In genomic region chr16:30513050-30514024, GRCm38 (mm10) we compare ENCODE assay signal across 7 mouse cellular contexts. TPM values are rescaled to one million over a fixed set of nuclear protein-coding genes. Genes with fewer than 3 reads are reported as not detected.
DNase-seq lines count a peak whose midpoint lies in the region; ATAC-seq and TF ChIP-seq lines count a peak whose summit lies in the region.

No protein-coding gene starts in this region.

- DNase-seq in liver, adult 2 months (ENCODE audit: extremely low read depth, low read depth, low spot score), result peak; percentile 41
- DNase-seq in liver, embryonic 11.5 days (ENCODE audit: low spot score), result no peak
- peak; percentile 92 for DNase-seq in Muller cell, postnatal 12 days (ENCODE audit: inconsistent ontology term)
- DNase-seq in brain, adult 2 months (ENCODE audit: low read depth, low spot score), result peak; percentile 77
- DNase-seq in spleen, postnatal 4 days (ENCODE audit: low spot score in 2 of 2), result no peak

- H3K79me2 ChIP-seq in liver, adult 2 months (ENCODE audit: control insufficient read depth, insufficient read depth, low read length), result no peaks in the 10 kb centered on the region

- no peak overlapping the region for H3K4me3 ChIP-seq in liver, adult 2 months (ENCODE audit: insufficient read depth, low read depth, low read length)
- H3K4me3 ChIP-seq in liver, embryonic 11.5 days (ENCODE audit: low read depth, low read length), result no peak overlapping the region
- H3K4me3 ChIP-seq in kidney, embryonic 14.5 days (ENCODE audit: low read length), result no peak overlapping the region

- peaks cover 17% of the 10 kb centered on the region for H3K4me1 ChIP-seq in liver, adult 2 months (ENCODE audit: control insufficient read depth, insufficient read depth, low read length)
- H3K4me1 ChIP-seq in liver, embryonic 11.5 days (replicated peaks; ENCODE audit: control insufficient read depth, insufficient read depth, low read length), result peaks cover 31% of the 10 kb centered on the region
- H3K4me1 ChIP-seq in kidney, embryonic 14.5 days (ENCODE audit: control insufficient read depth, insufficient read depth, low read length), result peaks cover 30% of the 10 kb centered on the region

- no peaks in the 10 kb centered on the region for H3K27me3 ChIP-seq in liver, adult 2 months (ENCODE audit: control insufficient read depth, insufficient read depth, low read length)
- no peaks in the 10 kb centered on the region; the same call in 1 of the 2 replicates for H3K27me3 ChIP-seq in liver, embryonic 11.5 days (replicated peaks; ENCODE audit: control insufficient read depth, insufficient read depth, low read length)
- 0 out of 2 replicates have a peak, but pooled peaks cover 3% of the 10 kb centered on the region for H3K27me3 ChIP-seq in kidney, embryonic 14.5 days (ENCODE audit: control insufficient read depth, insufficient read depth, low read length)

- TF ChIP-seq CTCF in liver, adult 2 months (IDR thresholded peaks at IDR 0.05; ENCODE audit: low read depth, low read length), result no peak

- no peaks in the 10 kb centered on the region for H3K36me3 ChIP-seq in liver, adult 2 months (ENCODE audit: control insufficient read depth, insufficient read depth, low read length)
- H3K36me3 ChIP-seq in liver, embryonic 11.5 days (ENCODE audit: control insufficient read depth, insufficient read depth, low read length), result no peaks in the 10 kb centered on the region
- no peaks in the 10 kb centered on the region for H3K36me3 ChIP-seq in kidney, embryonic 14.5 days (ENCODE audit: control insufficient read depth, insufficient read depth, low read length)

- no peak overlapping the region for H3K9ac ChIP-seq in liver, adult 2 months (ENCODE audit: low read depth, low read length)
- H3K9ac ChIP-seq in liver, embryonic 11.5 days (ENCODE audit: low read depth, low read length), result no peak overlapping the region
- H3K9ac ChIP-seq in kidney, embryonic 14.5 days (ENCODE audit: low read depth, low read length), result no peak overlapping the region

- no peak overlapping the region for H3K4me2 ChIP-seq in liver, embryonic 11.5 days
- H3K4me2 ChIP-seq in kidney, embryonic 14.5 days (replicated peaks; ENCODE audit: low read depth, low read length), result no peak overlapping the region

- H3K27ac ChIP-seq in liver, adult 2 months (replicated peaks; ENCODE audit: insufficient read depth, low read depth, low read length), result no peak overlapping the region
- H3K27ac ChIP-seq in liver, embryonic 11.5 days (ENCODE audit: low read depth, low read length), result no peak overlapping the region
- 0 out of 2 replicates have a peak overlapping the region, but pooled peaks have one; percentile 6 for H3K27ac ChIP-seq in kidney, embryonic 14.5 days (ENCODE audit: low read depth, low read length)

- WGBS in liver, adult 2 months, result 65% methylated on average over 20 of the region's 20 CpGs
- 78% methylated on average over 20 of the region's 20 CpGs for WGBS in liver, embryonic 11.5 days
- 57% methylated on average over 20 of the region's 20 CpGs for WGBS in kidney, embryonic 14.5 days

- no peak for TF ChIP-seq POLR2A in liver, adult 2 months (IDR thresholded peaks at IDR 0.05; ENCODE audit: extremely low read depth, insufficient read depth, low read length)

- ATAC-seq in liver, embryonic 11.5 days (replicated peaks; ENCODE audit: low FRiP score), result no peak
- ATAC-seq in kidney, embryonic 14.5 days (ENCODE audit: low FRiP score, low TSS enrichment), result no peak
- no peak for ATAC-seq in megakaryocyte, adult 5-6 weeks (ENCODE audit: poor library complexity, severe bottlenecking)

- no peaks in the 10 kb centered on the region for H3K9me3 ChIP-seq in liver, embryonic 11.5 days (ENCODE audit: control insufficient read depth, low read length)
- H3K9me3 ChIP-seq in kidney, embryonic 14.5 days (ENCODE audit: control insufficient read depth, low read length), result peaks cover 5% of the 10 kb centered on the region; the same call in 1 of the 2 replicates

RNA-seq across cellular contexts. Expression of gene Tmem44, which starts 37.3 kb away (rescaled TPM):
- total RNA-seq in liver, adult 2 months (2014; rRNA removed), result 1.2 and 1.3 TPM in 2 replicates
- 0.80 and 2.0 TPM in 2 replicates for polyA plus RNA-seq in liver, adult 2 months (2012; rRNA removed)
- 3.5 and 4.1 TPM in 2 replicates for polyA plus RNA-seq in liver, embryonic 11.5 days (2014; fragmentation: Nextera tagmentation; extraction: Ambion mirVana)
- polyA plus RNA-seq in kidney, embryonic 14.5 days (2014; fragmentation: Nextera tagmentation; extraction: Ambion mirVana), result 14.1 and 15.1 TPM in 2 replicates
- total RNA-seq in megakaryocyte, adult 5-6 weeks (2015), result not detected in 2 replicates
- 0.04 TPM in 2 replicates for total RNA-seq in megakaryocyte, adult 5-6 weeks (2017)

Comparison
In these comparisons a context has a peak if more than half of its experiments do, and no peak if none do; other contexts are left out.
1. DNase-seq: peak in liver, adult 2 months (single experiment), Muller cell, postnatal 12 days (single experiment) and brain, adult 2 months (single experiment); none in liver, embryonic 11.5 days (single experiment) and spleen, postnatal 4 days (0 of 2).